Mouse (Mus musculus): ENCODE measurements around the gene Lamb3. TPM values are rescaled to one million over a fixed set of nuclear protein-coding genes. Genes with fewer than 3 reads are reported as not detected.
"Not testable (repeated sequence)": the region's sequence is repeated elsewhere in the genome, so short reads cannot be mapped to it uniquely, and the experiment has no call there.

The Lamb3 gene
- polyA plus RNA-seq, 1 experiment from 2014 or later = 0.85 TPM

DNA sequence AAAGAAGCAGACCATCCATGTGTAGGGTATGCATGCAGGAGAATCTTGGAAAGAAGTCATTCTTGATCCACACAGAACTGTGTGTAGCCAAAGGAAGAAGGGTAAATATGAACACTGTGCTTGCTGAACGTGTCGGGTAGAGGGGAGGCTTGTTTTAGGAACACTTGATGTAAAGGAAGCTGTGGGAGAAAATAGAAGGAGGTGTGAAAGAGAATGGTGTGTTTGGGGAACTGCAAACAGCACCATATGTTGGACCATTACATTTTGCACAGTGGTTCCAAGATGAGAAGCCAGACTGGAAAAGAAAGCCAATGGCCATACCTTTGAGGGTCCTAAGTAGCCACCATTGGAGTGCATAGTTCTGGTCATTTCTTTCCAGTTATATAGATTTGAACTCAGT is 42.5 kb downstream of the Lamb3 start:
- ATAC-seq = no peak
- H3K36me3 ChIP-seq (ENCODE audit: control insufficient read depth, insufficient read depth, low read length) = no peaks in the 10 kb centered on the region
- DNase-seq (ENCODE audit: low spot score) = no peak
- WGBS = 81% methylated on average over 2 of the region's 2 CpGs
- no peaks in the 10 kb centered on the region for H3K27me3 ChIP-seq (replicated peaks; ENCODE audit: control insufficient read depth, insufficient read depth, low read length)
- no peak overlapping the region for H3K27ac ChIP-seq (ENCODE audit: low read depth, low read length)
- no peak overlapping the region for H3K4me2 ChIP-seq (ENCODE audit: low read length)
- H3K4me1 ChIP-seq (ENCODE audit: control insufficient read depth, insufficient read depth, low read length) = no peaks in the 10 kb centered on the region
- no peaks in the 10 kb centered on the region for H3K9me3 ChIP-seq (replicated peaks; ENCODE audit: control insufficient read depth, low read length)
- H3K9ac ChIP-seq (ENCODE audit: low read length) = no peak overlapping the region
- H3K4me3 ChIP-seq (ENCODE audit: low read depth, low read length) = no peak overlapping the region

DNA sequence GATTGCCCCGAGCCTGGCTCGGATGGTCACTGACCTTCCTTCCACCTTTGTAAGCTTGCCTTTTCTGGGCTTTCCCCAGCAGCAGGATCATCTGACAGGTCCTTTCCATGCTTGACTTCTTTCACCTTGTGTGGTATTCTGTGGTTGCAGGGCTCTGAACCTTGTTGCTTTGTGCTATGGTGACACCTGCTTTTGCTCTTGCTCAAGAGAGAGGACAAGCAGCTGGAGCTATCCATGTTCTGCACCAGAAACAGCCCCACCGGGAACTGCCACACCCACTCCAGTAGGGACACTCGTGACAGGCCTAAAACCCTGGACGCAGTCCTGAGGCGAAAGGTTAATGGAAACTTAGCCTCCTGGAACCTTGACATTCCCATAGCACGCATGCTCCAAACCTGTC is 43.9 kb downstream of the Lamb3 start:
- H3K27ac ChIP-seq (ENCODE audit: low read depth, low read length) = no peak overlapping the region
- no peaks in the 10 kb centered on the region for H3K4me1 ChIP-seq (ENCODE audit: control insufficient read depth, insufficient read depth, low read length)
- no peak for ATAC-seq
- no peaks in the 10 kb centered on the region for H3K36me3 ChIP-seq (ENCODE audit: control insufficient read depth, insufficient read depth, low read length)
- no peak overlapping the region for H3K9ac ChIP-seq (ENCODE audit: low read length)
- no peak for DNase-seq (ENCODE audit: low spot score)
- no peak overlapping the region for H3K4me3 ChIP-seq (ENCODE audit: low read depth, low read length)
- H3K9me3 ChIP-seq (replicated peaks; ENCODE audit: control insufficient read depth, low read length) = no peaks in the 10 kb centered on the region
- no peak overlapping the region for H3K4me2 ChIP-seq (ENCODE audit: low read length)
- 86% methylated on average over 7 of the region's 7 CpGs for WGBS
- no peaks in the 10 kb centered on the region for H3K27me3 ChIP-seq (replicated peaks; ENCODE audit: control insufficient read depth, insufficient read depth, low read length)

DNA sequence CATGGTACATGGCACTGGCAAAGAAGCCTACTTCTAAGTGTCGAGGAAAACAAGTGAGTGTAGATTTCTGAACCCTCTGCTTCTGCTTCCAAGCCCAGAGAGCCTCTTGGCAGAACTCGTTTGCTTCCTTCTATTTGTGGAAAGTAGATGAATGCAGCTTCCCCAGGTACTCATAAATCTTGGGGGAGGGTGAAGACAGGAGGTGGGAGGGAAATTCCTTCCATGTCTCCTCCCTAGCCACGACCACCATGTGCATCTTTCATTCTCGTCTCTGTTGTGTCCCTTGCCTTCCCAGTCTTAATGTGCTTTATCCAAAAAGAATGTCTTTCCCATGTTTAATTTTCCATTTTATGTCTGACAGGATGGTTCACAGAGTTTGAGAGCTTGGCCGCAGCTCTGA is 45.1 kb downstream of the Lamb3 start:
- Histone ChIP-seq H3K36me3 (ENCODE audit: control insufficient read depth, insufficient read depth, low read length) (no peaks in the 10 kb centered on the region), H3K4me2 (ENCODE audit: low read length) (no peak overlapping the region), H3K27ac (ENCODE audit: low read depth, low read length) (no peak overlapping the region), H3K4me1 (ENCODE audit: control insufficient read depth, insufficient read depth, low read length) (no peaks in the 10 kb centered on the region), H3K4me3 (ENCODE audit: low read depth, low read length) (no peak overlapping the region), H3K9me3 (replicated peaks; ENCODE audit: control insufficient read depth, low read length) (no peaks in the 10 kb centered on the region), H3K9ac (ENCODE audit: low read length) (no peak overlapping the region), H3K27me3 (replicated peaks; ENCODE audit: control insufficient read depth, insufficient read depth, low read length) (no peaks in the 10 kb centered on the region)
- ATAC-seq = no peak
- WGBS = 66% methylated on average over 5 of the region's 5 CpGs
- no peak for DNase-seq (ENCODE audit: low spot score)

DNA sequence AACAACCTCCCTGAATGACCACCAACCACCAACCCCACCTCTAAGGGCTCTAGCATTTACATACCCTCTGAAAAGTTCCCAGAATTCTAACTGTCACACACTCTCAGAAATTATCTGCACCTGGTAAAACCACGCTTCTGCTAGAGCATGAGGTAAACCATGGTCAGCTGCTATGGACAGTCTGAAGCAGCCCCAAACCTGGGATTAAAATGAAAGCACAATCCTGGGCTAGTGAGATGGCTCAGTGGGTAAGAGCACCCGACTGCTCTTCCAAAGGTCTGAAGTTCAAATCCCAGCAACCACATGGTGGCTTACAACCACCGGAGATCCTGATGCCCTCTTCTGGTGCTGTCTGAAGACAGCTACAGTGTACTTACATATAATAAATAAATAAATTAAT is 46.4 kb downstream of the Lamb3 start:
- not testable (repeated sequence) for DNase-seq (ENCODE audit: low spot score); ATAC-seq; H3K4me3 ChIP-seq (ENCODE audit: low read depth, low read length); H3K4me2 ChIP-seq (ENCODE audit: low read length); H3K4me1 ChIP-seq (ENCODE audit: control insufficient read depth, insufficient read depth, low read length); H3K36me3 ChIP-seq (ENCODE audit: control insufficient read depth, insufficient read depth, low read length); H3K27ac ChIP-seq (ENCODE audit: low read depth, low read length); H3K9ac ChIP-seq (ENCODE audit: low read length); H3K9me3 ChIP-seq (replicated peaks; ENCODE audit: control insufficient read depth, low read length); H3K27me3 ChIP-seq (replicated peaks; ENCODE audit: control insufficient read depth, insufficient read depth, low read length)
- WGBS = 70% methylated on average over 3 of the region's 3 CpGs

- DNase-seq (ENCODE audit: low spot score) (no peak), ATAC-seq (no peak)
- no peak overlapping the region for H3K4me3 ChIP-seq (ENCODE audit: low read depth, low read length)
- no peaks in the 10 kb centered on the region for H3K4me1 ChIP-seq (ENCODE audit: control insufficient read depth, insufficient read depth, low read length)
- 76% methylated on average over 8 of the region's 8 CpGs for WGBS
- no peaks in the 10 kb centered on the region for H3K36me3 ChIP-seq (ENCODE audit: control insufficient read depth, insufficient read depth, low read length)
- H3K27me3 ChIP-seq (replicated peaks; ENCODE audit: control insufficient read depth, insufficient read depth, low read length) = no peaks in the 10 kb centered on the region
- no peak overlapping the region for H3K4me2 ChIP-seq (ENCODE audit: low read length)
- no peaks in the 10 kb centered on the region for H3K9me3 ChIP-seq (replicated peaks; ENCODE audit: control insufficient read depth, low read length)
- H3K27ac ChIP-seq (ENCODE audit: low read depth, low read length) = no peak overlapping the region
- H3K9ac ChIP-seq (ENCODE audit: low read length) = no peak overlapping the region
These were observed 47.5 kb downstream of the Lamb3 start for GRCm38 (mm10) chr1:193255032-193255431.

DNA sequence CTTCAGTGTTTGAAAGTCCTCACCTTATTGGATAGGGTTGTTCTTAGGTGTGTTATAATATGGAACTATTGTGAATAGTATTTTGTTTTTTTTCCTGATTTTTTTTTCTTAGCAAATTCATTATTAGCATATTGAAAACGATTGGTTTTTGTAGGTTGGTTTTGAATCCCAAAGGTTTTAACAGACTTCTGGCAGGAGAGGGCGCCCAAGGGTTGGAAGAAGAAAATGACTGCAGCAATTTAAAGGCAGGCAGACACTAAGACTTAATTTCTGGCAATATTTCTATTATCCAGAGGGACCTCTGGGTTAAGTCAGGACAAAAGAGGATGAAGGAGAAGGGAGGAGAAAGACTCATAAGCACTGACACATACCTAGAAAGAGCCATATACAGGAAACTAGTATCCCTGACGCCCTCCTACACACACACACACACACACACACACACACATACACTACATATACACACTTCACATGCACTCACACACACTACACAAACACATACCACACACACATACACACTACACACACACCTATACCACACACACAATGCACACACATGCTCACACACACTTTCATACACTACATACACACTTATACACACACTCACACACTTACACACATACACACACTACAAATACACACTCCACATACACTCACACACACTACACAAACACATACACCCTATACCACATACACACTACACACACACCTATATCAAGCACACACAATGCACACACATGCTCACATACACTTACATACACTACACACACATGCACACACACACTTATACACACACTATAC is 48.2 kb downstream of the Lamb3 start:
- no peak overlapping the region for H3K9ac ChIP-seq (ENCODE audit: low read length)
- H3K4me1 ChIP-seq (ENCODE audit: control insufficient read depth, insufficient read depth, low read length) = no peaks in the 10 kb centered on the region
- ATAC-seq = peak; percentile 37; the same call in 1 of the 2 replicates
- no peak overlapping the region for H3K4me3 ChIP-seq (ENCODE audit: low read depth, low read length)
- H3K36me3 ChIP-seq (ENCODE audit: control insufficient read depth, insufficient read depth, low read length) = no peaks in the 10 kb centered on the region
- WGBS = 32% methylated on average over 3 of the region's 3 CpGs
- peak; percentile 87 for DNase-seq (ENCODE audit: low spot score)
- no peaks in the 10 kb centered on the region for H3K27me3 ChIP-seq (replicated peaks; ENCODE audit: control insufficient read depth, insufficient read depth, low read length)
- H3K27ac ChIP-seq (ENCODE audit: low read depth, low read length) = no peak overlapping the region
- no peak overlapping the region for H3K4me2 ChIP-seq (ENCODE audit: low read length)
- no peaks in the 10 kb centered on the region for H3K9me3 ChIP-seq (replicated peaks; ENCODE audit: control insufficient read depth, low read length)

DNA sequence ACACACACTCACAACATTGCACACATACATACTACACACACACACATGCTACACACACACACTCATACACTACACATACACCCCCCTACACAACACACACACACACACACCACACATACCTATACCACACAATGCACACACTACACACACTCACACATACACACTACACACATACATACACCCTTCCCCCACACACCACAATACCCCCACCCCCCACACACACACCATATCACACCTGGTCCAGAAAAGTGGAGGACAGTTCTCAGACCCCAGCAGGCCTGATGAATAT is 48.7 kb downstream of the Lamb3 start:
- no peak overlapping the region for H3K9ac ChIP-seq (ENCODE audit: low read length)
- DNase-seq (ENCODE audit: low spot score) (no peak), ATAC-seq (peak; percentile 26; the same call in 1 of the 2 replicates)
- H3K9me3 ChIP-seq (replicated peaks; ENCODE audit: control insufficient read depth, low read length) = no peaks in the 10 kb centered on the region
- H3K27ac ChIP-seq (ENCODE audit: low read depth, low read length) = no peak overlapping the region
- no peaks in the 10 kb centered on the region for H3K36me3 ChIP-seq (ENCODE audit: control insufficient read depth, insufficient read depth, low read length)
- no peaks in the 10 kb centered on the region for H3K27me3 ChIP-seq (replicated peaks; ENCODE audit: control insufficient read depth, insufficient read depth, low read length)
- H3K4me2 ChIP-seq (ENCODE audit: low read length) = no peak overlapping the region
- H3K4me1 ChIP-seq (ENCODE audit: control insufficient read depth, insufficient read depth, low read length) = no peaks in the 10 kb centered on the region
- H3K4me3 ChIP-seq (ENCODE audit: low read depth, low read length) = no peak overlapping the region

GRCm38 (mm10) chr1:193256621-193257098 is 49.2 kb downstream of the Lamb3 start:
- DNase-seq (ENCODE audit: low spot score) = peak; percentile 47
- H3K4me1 ChIP-seq (ENCODE audit: control insufficient read depth, insufficient read depth, low read length) = no peaks in the 10 kb centered on the region
- no peaks in the 10 kb centered on the region for H3K36me3 ChIP-seq (ENCODE audit: control insufficient read depth, insufficient read depth, low read length)

DNA sequence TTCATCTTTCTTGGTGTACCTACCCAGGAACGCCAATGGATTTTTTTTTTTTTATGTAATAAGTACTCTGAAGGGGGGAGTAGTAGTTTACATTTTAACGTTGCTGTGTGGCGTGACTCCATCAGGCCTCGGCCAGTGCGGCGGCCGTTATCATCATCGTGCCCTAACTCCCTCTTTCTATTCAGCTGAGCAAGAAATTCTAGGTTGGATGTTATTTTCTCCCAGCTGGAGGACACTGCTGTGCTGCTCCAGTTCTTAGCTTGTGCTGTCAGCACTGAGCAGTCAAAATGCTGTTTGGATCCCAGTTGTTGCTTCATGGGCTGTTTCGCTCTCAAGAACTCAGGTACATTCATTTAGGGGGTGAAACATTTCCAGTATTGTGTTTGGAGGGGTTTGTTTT is 52.1 kb downstream of the Lamb3 start:
- no peaks in the 10 kb centered on the region for H3K27me3 ChIP-seq (replicated peaks; ENCODE audit: control insufficient read depth, insufficient read depth, low read length)
- no peaks in the 10 kb centered on the region for H3K9me3 ChIP-seq (replicated peaks; ENCODE audit: control insufficient read depth, low read length)
- no peaks in the 10 kb centered on the region for H3K4me1 ChIP-seq (ENCODE audit: control insufficient read depth, insufficient read depth, low read length)
- H3K9ac ChIP-seq (ENCODE audit: low read length) = no peak overlapping the region
- no peak overlapping the region for H3K4me2 ChIP-seq (ENCODE audit: low read length)
- WGBS = 92% methylated on average over 9 of the region's 9 CpGs
- no peaks in the 10 kb centered on the region for H3K36me3 ChIP-seq (ENCODE audit: control insufficient read depth, insufficient read depth, low read length)
- no peak overlapping the region for H3K27ac ChIP-seq (ENCODE audit: low read depth, low read length)
- H3K4me3 ChIP-seq (ENCODE audit: low read depth, low read length) = no peak overlapping the region
- ATAC-seq (no peak), DNase-seq (ENCODE audit: low spot score) (no peak)

More at GRCm38 (mm10) chr1:193256621-193257098, 49.2 kb downstream of the Lamb3 start:
- H3K27me3 ChIP-seq (replicated peaks; ENCODE audit: control insufficient read depth, insufficient read depth, low read length) = no peaks in the 10 kb centered on the region
- no peaks in the 10 kb centered on the region for H3K9me3 ChIP-seq (replicated peaks; ENCODE audit: control insufficient read depth, low read length)
- H3K9ac ChIP-seq (ENCODE audit: low read length) = no peak overlapping the region
- no peak overlapping the region for H3K27ac ChIP-seq (ENCODE audit: low read depth, low read length)
- no peak overlapping the region for H3K4me3 ChIP-seq (ENCODE audit: low read depth, low read length)
- 62% methylated on average over 5 of the region's 5 CpGs for WGBS
- no peak for ATAC-seq
- no peak overlapping the region for H3K4me2 ChIP-seq (ENCODE audit: low read length)

Data from forebrain, embryonic 14.5 days (tissue).